ENCODE assay signal across 10 mouse cellular contexts in the genomic region with DNA sequence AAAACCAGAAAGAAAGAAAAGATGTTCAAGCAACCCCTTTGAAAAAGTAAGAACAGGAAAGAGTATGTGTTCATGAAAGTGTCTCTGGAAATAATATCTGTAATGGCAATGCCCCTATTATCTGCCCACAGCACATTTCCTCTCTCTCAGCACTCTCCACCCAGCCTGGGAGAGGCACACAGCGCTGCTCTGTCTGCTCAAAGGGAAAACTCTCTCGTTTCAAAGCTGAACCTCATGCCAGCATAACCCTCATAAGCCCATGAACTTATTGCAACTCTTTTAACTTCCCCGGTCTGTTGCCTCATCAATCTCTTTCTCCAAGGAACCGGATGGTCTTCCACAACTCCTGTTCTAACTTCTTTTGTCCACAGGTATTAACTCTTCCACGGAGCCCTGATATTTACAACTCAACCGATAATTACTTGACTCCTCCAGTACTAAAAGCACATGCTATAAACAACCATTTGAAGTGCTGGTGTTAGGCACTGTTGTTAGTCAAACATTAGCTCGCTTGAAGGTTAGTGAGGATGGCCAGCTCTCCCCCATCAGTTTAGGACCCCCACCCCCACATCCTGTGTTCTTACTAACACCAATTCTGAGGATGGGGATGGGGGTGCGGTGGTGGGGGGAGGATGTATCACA. TPM values are rescaled to one million over a fixed set of nuclear protein-coding genes. Genes with fewer than 3 reads are reported as not detected.
DNase-seq lines count a peak whose midpoint lies in the region; ATAC-seq and TF ChIP-seq lines count a peak whose summit lies in the region.
"Had no signal": no experiment of that assay in that cellular context is flagged by ENCODE, and none has a peak within 500 bp of the region (broad histone marks: within the 10 kb centered on the region; RNA-seq: fewer than 3 reads in every experiment).

No protein-coding gene starts in this region.

- WGBS in heart, embryonic 14.5 days: 28% methylated on average over 8 of the region's 8 CpGs
- WGBS in intestine, postnatal 0 days: 3% methylated on average over 8 of the region's 8 CpGs
- WGBS in midbrain, embryonic 15.5 days: 32% methylated on average over 8 of the region's 8 CpGs

- peaks cover 14 to 27% of the 10 kb centered on the region in 2 experiments for H3K4me1 ChIP-seq in heart, embryonic 14.5 days (ENCODE audit: control insufficient read depth in 2 of 2, insufficient read depth in 2 of 2, low read length in 2 of 2)
- peaks cover 19% of the 10 kb centered on the region for H3K4me1 ChIP-seq in intestine, postnatal 0 days (replicated peaks; ENCODE audit: control insufficient read depth, insufficient read depth, low read length)
- peaks cover 28% of the 10 kb centered on the region for H3K4me1 ChIP-seq in midbrain, embryonic 15.5 days

- no peak for TF ChIP-seq CTCF in intestine, postnatal 0 days (IDR thresholded peaks at IDR 0.05; ENCODE audit: low read depth)

- no peak for ATAC-seq in heart, embryonic 14.5 days (ENCODE audit: insufficient number of reproducible peaks, insufficient read depth, low FRiP score, low read depth)
- ATAC-seq in intestine, postnatal 0 days: no peak
- 0 out of 2 replicates have a peak, but pooled peaks have one; percentile 6 for ATAC-seq in midbrain, embryonic 15.5 days (replicated peaks)

- peak overlapping the region; percentile 12 to 14 for H3K27ac ChIP-seq in heart, embryonic 14.5 days (replicated peaks in 1 of 2; ENCODE audit: control insufficient read depth in 1 of 2, insufficient read depth in 1 of 2, low read depth in 2 of 2, low read length in 2 of 2)
- H3K27ac ChIP-seq in intestine, postnatal 0 days (ENCODE audit: low read depth, low read length): peak overlapping the region; percentile 76
- peak overlapping the region; percentile 45; the same call in 1 of the 2 replicates for H3K27ac ChIP-seq in midbrain, embryonic 15.5 days

- H3K9ac ChIP-seq in heart, embryonic 14.5 days (ENCODE audit: low read length): no peak overlapping the region
- no peak overlapping the region for H3K9ac ChIP-seq in intestine, postnatal 0 days (ENCODE audit: low read depth, low read length)
- H3K9ac ChIP-seq in midbrain, embryonic 15.5 days: no peak overlapping the region

- no peaks in the 10 kb centered on the region for H3K27me3 ChIP-seq in heart, embryonic 14.5 days (ENCODE audit: control insufficient read depth, insufficient read depth, low read length)
- no peaks in the 10 kb centered on the region for H3K27me3 ChIP-seq in intestine, postnatal 0 days (replicated peaks; ENCODE audit: control insufficient read depth, insufficient read depth, low read length)
- H3K27me3 ChIP-seq in midbrain, embryonic 15.5 days (replicated peaks): no peaks in the 10 kb centered on the region
- H3K27me3 ChIP-seq: CH12.LX had no signal

- intact Hi-C loops in heart, postnatal 10 days (cut with DNase I): no loop called here

- peaks cover 29% of the 10 kb centered on the region for H3K36me3 ChIP-seq in heart, embryonic 14.5 days (ENCODE audit: control insufficient read depth, insufficient read depth, low read length)
- H3K36me3 ChIP-seq in intestine, postnatal 0 days (ENCODE audit: control insufficient read depth, insufficient read depth): peaks cover 23% of the 10 kb centered on the region
- H3K36me3 ChIP-seq in midbrain, embryonic 15.5 days (replicated peaks): no peaks in the 10 kb centered on the region

- H3K4me3 ChIP-seq in heart, embryonic 14.5 days (ENCODE audit: control insufficient read depth in 1 of 2, insufficient read depth in 1 of 2, low read depth in 1 of 2, low read length in 2 of 2): no peak overlapping the region
- no peak overlapping the region for H3K4me3 ChIP-seq in intestine, postnatal 0 days (ENCODE audit: low read depth, low read length)
- no peak overlapping the region for H3K4me3 ChIP-seq in midbrain, embryonic 15.5 days

- no peak for DNase-seq in heart, postnatal 10 days
- DNase-seq in embryo, embryonic 11 days: peak; percentile 34
- DNase-seq in frontal cortex, postnatal 10 days (ENCODE audit: low spot score in 2 of 2): no peak
- no peak for DNase-seq in Muller cell, postnatal 12 days (ENCODE audit: inconsistent ontology term)
- no peak for DNase-seq in adrenal gland, adult 2 months
- DNase-seq: gastrocnemius, postnatal 36 days had no signal

- H3K4me2 ChIP-seq in heart, embryonic 14.5 days (ENCODE audit: low read length): peak overlapping the region; percentile 33
- H3K4me2 ChIP-seq in intestine, postnatal 0 days (replicated peaks; ENCODE audit: low read depth): peak overlapping the region; percentile 27
- H3K4me2 ChIP-seq in midbrain, embryonic 15.5 days: no peak overlapping the region

- no peaks in the 10 kb centered on the region for H3K9me3 ChIP-seq in heart, embryonic 14.5 days (ENCODE audit: control insufficient read depth, low read length)
- no peaks in the 10 kb centered on the region for H3K9me3 ChIP-seq in intestine, postnatal 0 days (ENCODE audit: control insufficient read depth)
- no peaks in the 10 kb centered on the region for H3K9me3 ChIP-seq in midbrain, embryonic 15.5 days

RNA-seq across cellular contexts. Expression of gene Tom1l1, which starts 23.7 kb away (rescaled TPM):
- 36.9 and 42.9 TPM in 2 replicates for polyA plus RNA-seq in heart, embryonic 14.5 days (2014; fragmentation: Nextera tagmentation; extraction: Ambion mirVana)
- 10 to 100 TPM; 16.2 to 18.5 TPM for total RNA-seq in heart, postnatal 10 days (2021)
- polyA plus RNA-seq in intestine, postnatal 0 days (2015; fragmentation: Nextera tagmentation; extraction: Ambion mirVana): 61.2 and 64.5 TPM in 2 replicates
- polyA plus RNA-seq in midbrain, embryonic 15.5 days (2015; fragmentation: Nextera tagmentation; extraction: Ambion mirVana): 17.9 and 18.8 TPM in 2 replicates
- total RNA-seq in adrenal gland, adult 2 months (2021): 10 to 100 TPM; 43.6 to 57.7 TPM
- polyA plus RNA-seq in adrenal gland, adult 2 months (2012; rRNA removed): 3.8 and 7.8 TPM in 2 replicates

RNA-seq across cellular contexts. Expression of gene Cox11, which starts 26.5 kb away (rescaled TPM):
- 30.8 and 33.7 TPM in 2 replicates for polyA plus RNA-seq in heart, embryonic 14.5 days (2014; fragmentation: Nextera tagmentation; extraction: Ambion mirVana)
- 10 to 100 TPM; 24.2 to 25.8 TPM for total RNA-seq in heart, postnatal 10 days (2021)
- 26.8 and 28.2 TPM in 2 replicates for polyA plus RNA-seq in intestine, postnatal 0 days (2015; fragmentation: Nextera tagmentation; extraction: Ambion mirVana)
- polyA plus RNA-seq in midbrain, embryonic 15.5 days (2015; fragmentation: Nextera tagmentation; extraction: Ambion mirVana): 42.2 and 45.3 TPM in 2 replicates
- 10 to 100 TPM; 14.7 to 19.2 TPM for total RNA-seq in adrenal gland, adult 2 months (2021)
- 23.9 and 30.4 TPM in 2 replicates for polyA plus RNA-seq in adrenal gland, adult 2 months (2012; rRNA removed)

RNA-seq across cellular contexts. Expression of gene Stxbp4, which starts 26.6 kb away (rescaled TPM):
- polyA plus RNA-seq in heart, embryonic 14.5 days (2014; fragmentation: Nextera tagmentation; extraction: Ambion mirVana): 13.2 and 13.4 TPM in 2 replicates
- 1 to 10 TPM; 5.6 to 6.2 TPM for total RNA-seq in heart, postnatal 10 days (2021)
- 2.0 and 2.1 TPM in 2 replicates for polyA plus RNA-seq in intestine, postnatal 0 days (2015; fragmentation: Nextera tagmentation; extraction: Ambion mirVana)
- polyA plus RNA-seq in midbrain, embryonic 15.5 days (2015; fragmentation: Nextera tagmentation; extraction: Ambion mirVana): 21.0 and 21.4 TPM in 2 replicates
- total RNA-seq in adrenal gland, adult 2 months (2021): 10 to 100 TPM in 1 of 2 experiments, 1 to 10 TPM in 1; 8.4 to 12.0 TPM
- polyA plus RNA-seq in adrenal gland, adult 2 months (2012; rRNA removed): 1.7 and 2.0 TPM in 2 replicates

Comparison
In these comparisons a context has a peak if more than half of its experiments do, and no peak if none do; other contexts are left out.
1. H3K27ac ChIP-seq: peak in every context shown above with its lines; median percentile 76 in intestine, postnatal 0 days; 45 in midbrain, embryonic 15.5 days; 13 in heart, embryonic 14.5 days.